Mouse (Mus musculus) lung, adult 2 months (tissue): Measurements from ENCODE around the gene Tmem256.

Source experiments
- CTCF ChIP-seq: fragments of 200-500 bp; IDR thresholded peaks from 2 replicates; pipeline ENCODE4 v1.5.1; 2011; ENCODE audit warnings: mild to moderate bottlenecking, low read length, control low read depth; ENCODE audit not compliant: insufficient read depth
- POLR2A ChIP-seq: fragments of 200-500 bp; IDR thresholded peaks from 2 replicates; pipeline ENCODE4 v1.6.1; 2011; ENCODE audit warnings: low read depth, mild to moderate bottlenecking, control low read depth, low read length, borderline replicate concordance; ENCODE audit errors: extremely low read depth

GRCm38 (mm10) chr11:69876186-69876585 is 37.9 kb downstream of the Tmem256 start:
- TF ChIP-seq CTCF (0 out of 2 replicates have a peak, but pooled peaks have one; percentile 18), POLR2A (peak; percentile 54; the same call in 1 of the 2 replicates)
